Mouse (Mus musculus): ENCODE measurements around the gene Ttc41. TPM values are rescaled to one million over a fixed set of nuclear protein-coding genes. Genes with fewer than 3 reads are reported as not detected.
A peak's percentile ranks its signal among the peaks of the same experiment; 100 is the strongest.

Gene Ttc41
- polyA plus RNA-seq, 1 experiment from 2014 or later, result 1.7 TPM

- H3K27me3 ChIP-seq, result no peaks in the 10 kb centered on the region
Measured at GRCm38 (mm10) chr10:86788193-86788592, 82.6 kb downstream of the Ttc41 start.

GRCm38 (mm10) chr10:86789146-86789672 lies 83.6 kb downstream of the Ttc41 start:
- no peak overlapping the region for H3K27ac ChIP-seq (replicated peaks)
- peaks cover 17% of the 10 kb centered on the region for H3K4me1 ChIP-seq (replicated peaks)
- no peaks in the 10 kb centered on the region for H3K36me3 ChIP-seq
- ATAC-seq (ENCODE audit: low FRiP score, low read depth), result no peak
- H3K27me3 ChIP-seq, result no peaks in the 10 kb centered on the region
- WGBS, result 61% methylated on average over 7 of the region's 7 CpGs
- H3K9ac ChIP-seq, result no peak overlapping the region
- H3K4me3 ChIP-seq, result no peak overlapping the region
- no peaks in the 10 kb centered on the region for H3K9me3 ChIP-seq
- H3K4me2 ChIP-seq, result no peak overlapping the region

More at GRCm38 (mm10) chr10:86788193-86788592, 82.6 kb downstream of the Ttc41 start:
- 45% methylated on average over 5 of the region's 5 CpGs for WGBS
- no peak overlapping the region for H3K4me2 ChIP-seq
- H3K4me3 ChIP-seq, result no peak overlapping the region
- H3K27ac ChIP-seq (replicated peaks), result no peak overlapping the region
- H3K36me3 ChIP-seq, result no peaks in the 10 kb centered on the region
- no peaks in the 10 kb centered on the region for H3K9me3 ChIP-seq
- H3K4me1 ChIP-seq (replicated peaks), result peaks cover 19% of the 10 kb centered on the region
- ATAC-seq (ENCODE audit: low FRiP score, low read depth), result no peak
- H3K9ac ChIP-seq, result no peak overlapping the region

DNA sequence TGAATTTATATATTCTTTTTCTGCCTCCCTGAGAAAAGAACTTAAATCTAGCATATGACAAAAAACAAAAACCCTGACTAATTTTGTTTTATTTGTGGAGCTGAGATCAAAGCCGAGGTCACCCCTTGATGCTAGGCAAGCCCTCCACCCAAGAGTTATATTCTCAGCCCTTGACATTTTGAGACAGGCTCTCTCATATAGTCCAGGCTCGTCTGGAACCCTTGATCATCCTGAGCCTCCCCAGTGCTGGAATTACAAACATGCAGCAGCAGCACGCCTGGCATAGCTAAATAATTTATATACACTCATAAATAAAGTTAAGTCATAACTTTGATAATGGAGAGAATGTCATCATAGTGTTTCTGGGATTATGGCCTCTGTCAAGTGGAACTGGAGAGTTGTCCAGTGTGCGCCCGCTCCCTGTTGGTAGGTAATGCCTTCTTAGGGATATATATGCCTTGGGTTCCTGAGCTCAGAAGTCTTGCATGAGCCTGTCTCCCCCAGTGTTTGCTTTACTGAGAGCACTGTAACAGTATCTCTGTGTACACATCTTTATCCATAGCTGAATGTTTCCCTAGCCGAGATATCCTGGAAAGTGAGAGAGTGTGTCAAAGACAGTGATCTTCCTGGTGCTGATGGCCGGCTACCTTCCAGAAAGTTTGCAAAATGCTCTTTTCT lies 86.0 kb downstream of the Ttc41 start:
- WGBS, result 82% methylated on average over 7 of the region's 7 CpGs
- no peak for ATAC-seq (ENCODE audit: low FRiP score, low read depth)

GRCm38 (mm10) chr10:86793509-86793951 lies 87.9 kb downstream of the Ttc41 start:
- ATAC-seq (ENCODE audit: low FRiP score, low read depth), result 0 out of 2 replicates have a peak, but pooled peaks have one; percentile 54
- WGBS, result 52% methylated on average over 2 of the region's 2 CpGs

More for the DNA sequence above, 86.0 kb downstream of the Ttc41 start:
- no peak overlapping the region for H3K27ac ChIP-seq (replicated peaks)
- peaks cover 17% of the 10 kb centered on the region for H3K4me1 ChIP-seq (replicated peaks)
- H3K36me3 ChIP-seq, result no peaks in the 10 kb centered on the region
- H3K9ac ChIP-seq, result no peak overlapping the region
- no peaks in the 10 kb centered on the region for H3K9me3 ChIP-seq
- H3K4me3 ChIP-seq, result no peak overlapping the region
- H3K27me3 ChIP-seq, result no peaks in the 10 kb centered on the region
- no peak overlapping the region for H3K4me2 ChIP-seq

GRCm38 (mm10) chr10:86794196-86794595 lies 88.6 kb downstream of the Ttc41 start:
- H3K36me3 ChIP-seq, result no peaks in the 10 kb centered on the region
- ATAC-seq (ENCODE audit: low FRiP score, low read depth), result no peak
- H3K4me1 ChIP-seq (replicated peaks), result peaks cover 6% of the 10 kb centered on the region; the same call in 1 of the 2 replicates
- H3K9ac ChIP-seq, result no peak overlapping the region
- H3K27ac ChIP-seq (replicated peaks), result no peak overlapping the region
- H3K9me3 ChIP-seq, result no peaks in the 10 kb centered on the region
- no peak overlapping the region for H3K4me3 ChIP-seq
- H3K4me2 ChIP-seq, result no peak overlapping the region
- H3K27me3 ChIP-seq, result no peaks in the 10 kb centered on the region
- WGBS, result 89% methylated on average over 4 of the region's 4 CpGs

More at GRCm38 (mm10) chr10:86793509-86793951, 87.9 kb downstream of the Ttc41 start:
- no peak overlapping the region for H3K9ac ChIP-seq
- no peak overlapping the region for H3K4me2 ChIP-seq
- H3K4me3 ChIP-seq, result no peak overlapping the region
- H3K4me1 ChIP-seq (replicated peaks), result peaks cover 11% of the 10 kb centered on the region
- no peak overlapping the region for H3K27ac ChIP-seq (replicated peaks)
- no peaks in the 10 kb centered on the region for H3K27me3 ChIP-seq
- no peaks in the 10 kb centered on the region for H3K36me3 ChIP-seq
- no peaks in the 10 kb centered on the region for H3K9me3 ChIP-seq

- H3K9me3 ChIP-seq, result no peaks in the 10 kb centered on the region
- H3K36me3 ChIP-seq, result no peaks in the 10 kb centered on the region
- ATAC-seq (ENCODE audit: low FRiP score, low read depth), result no peak
- 90% methylated on average over 9 of the region's 9 CpGs for WGBS
- H3K27me3 ChIP-seq, result no peaks in the 10 kb centered on the region
- H3K4me1 ChIP-seq (replicated peaks), result no peaks in the 10 kb centered on the region
- no peak overlapping the region for H3K4me2 ChIP-seq
- no peak overlapping the region for H3K4me3 ChIP-seq
- no peak overlapping the region for H3K27ac ChIP-seq (replicated peaks)
- H3K9ac ChIP-seq, result no peak overlapping the region
Measured at GRCm38 (mm10) chr10:86794794-86795535, 89.4 kb downstream of the Ttc41 start.

- H3K9me3 ChIP-seq, result no peaks in the 10 kb centered on the region
- WGBS, result 91% methylated on average over 5 of the region's 5 CpGs
- no peak overlapping the region for H3K4me3 ChIP-seq
- no peak overlapping the region for H3K4me2 ChIP-seq
- H3K27ac ChIP-seq (replicated peaks), result no peak overlapping the region
- no peaks in the 10 kb centered on the region for H3K27me3 ChIP-seq
- H3K9ac ChIP-seq, result no peak overlapping the region
- no peaks in the 10 kb centered on the region for H3K36me3 ChIP-seq
- no peaks in the 10 kb centered on the region for H3K4me1 ChIP-seq (replicated peaks)
- ATAC-seq (ENCODE audit: low FRiP score, low read depth), result 0 out of 2 replicates have a peak, but pooled peaks have one; percentile 45
Measured at GRCm38 (mm10) chr10:86796073-86796741, 90.6 kb downstream of the Ttc41 start.

GRCm38 (mm10) chr10:86807362-86807761 lies 101.8 kb downstream of the Ttc41 start:
- H3K4me1 ChIP-seq (replicated peaks), result no peaks in the 10 kb centered on the region
- no peak overlapping the region for H3K9ac ChIP-seq
- no peaks in the 10 kb centered on the region for H3K9me3 ChIP-seq
- no peak overlapping the region for H3K27ac ChIP-seq (replicated peaks)
- peaks cover 3% of the 10 kb centered on the region; the same call in 1 of the 2 replicates for H3K36me3 ChIP-seq
- H3K4me3 ChIP-seq, result no peak overlapping the region
- no peak for ATAC-seq (ENCODE audit: low FRiP score, low read depth)
- WGBS, result 100% methylated on average over 1 of the region's 1 CpGs
- H3K4me2 ChIP-seq, result no peak overlapping the region
- no peaks in the 10 kb centered on the region for H3K27me3 ChIP-seq

DNA sequence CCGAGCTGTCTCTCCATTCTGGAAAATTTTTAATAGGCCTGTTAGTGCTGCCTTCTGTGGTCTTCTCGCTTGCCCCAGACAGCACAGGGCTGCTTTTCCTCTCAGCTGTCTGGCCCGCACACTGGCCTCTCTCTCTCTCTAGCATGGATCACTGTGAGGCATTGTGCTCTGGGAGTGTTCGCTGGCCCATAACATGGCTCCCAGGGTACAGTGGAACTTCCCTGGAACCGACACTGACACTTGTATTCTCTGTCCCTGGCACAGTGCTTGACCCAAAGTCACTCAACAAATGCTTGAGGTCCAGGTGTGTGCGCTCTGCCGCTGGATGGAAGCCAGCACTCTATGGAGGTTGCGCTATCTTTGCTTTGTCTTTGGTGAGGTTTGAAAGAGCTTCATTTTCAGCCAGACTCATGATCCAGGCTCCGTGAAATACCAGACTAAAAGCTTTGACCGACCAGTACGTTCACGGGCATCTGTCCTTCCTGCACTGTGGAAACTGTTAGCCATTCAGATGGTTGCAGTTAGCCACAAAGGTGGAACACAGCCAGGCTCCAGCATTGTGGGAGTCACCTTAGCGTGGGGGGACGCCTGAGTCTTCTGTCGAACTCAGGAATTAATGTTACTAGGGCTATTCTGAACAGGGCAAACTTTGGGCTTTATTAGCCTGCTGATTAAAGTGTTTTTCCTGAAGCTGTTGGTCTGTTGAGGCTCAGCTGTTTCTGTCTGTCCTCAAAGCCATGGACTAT lies 102.6 kb downstream of the Ttc41 start:
- 65% methylated on average over 15 of the region's 15 CpGs for WGBS
- Histone ChIP-seq H3K9ac (no peak overlapping the region), H3K9me3 (no peaks in the 10 kb centered on the region), H3K4me2 (no peak overlapping the region), H3K4me3 (no peak overlapping the region), H3K27ac (replicated peaks) (no peak overlapping the region), H3K36me3 (peaks cover 3% of the 10 kb centered on the region; the same call in 1 of the 2 replicates), H3K27me3 (no peaks in the 10 kb centered on the region), H3K4me1 (replicated peaks) (no peaks in the 10 kb centered on the region)
- peak; percentile 55 for ATAC-seq (ENCODE audit: low FRiP score, low read depth)

DNA sequence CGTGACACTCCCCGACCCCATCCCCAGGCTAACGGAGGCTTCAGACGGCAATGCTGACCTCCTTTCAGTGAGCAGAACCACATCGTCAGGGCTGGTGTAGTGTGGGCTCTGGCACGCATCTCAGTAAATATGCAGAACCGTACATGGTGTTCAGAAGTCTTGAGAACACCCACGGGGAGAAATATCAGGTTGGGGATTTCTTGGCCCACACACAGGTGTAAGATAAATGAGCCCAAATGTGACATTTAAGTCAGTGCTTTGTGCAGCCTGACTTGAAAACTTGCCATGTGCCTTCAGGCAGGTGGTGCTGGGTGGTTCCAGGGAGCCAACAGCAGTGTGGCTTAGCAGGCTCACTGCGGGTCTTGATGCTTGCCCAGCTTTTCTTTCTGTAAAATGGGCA lies 104.4 kb downstream of the Ttc41 start:
- Histone ChIP-seq H3K4me2 (no peak overlapping the region), H3K27ac (replicated peaks) (no peak overlapping the region), H3K9ac (no peak overlapping the region), H3K4me1 (replicated peaks) (no peaks in the 10 kb centered on the region), H3K4me3 (no peak overlapping the region), H3K27me3 (no peaks in the 10 kb centered on the region), H3K36me3 (peaks cover 3% of the 10 kb centered on the region; the same call in 1 of the 2 replicates), H3K9me3 (no peaks in the 10 kb centered on the region)
- ATAC-seq (ENCODE audit: low FRiP score, low read depth), result no peak
- 78% methylated on average over 9 of the region's 9 CpGs for WGBS

- H3K27ac ChIP-seq (replicated peaks), result no peak overlapping the region
- peaks cover 3% of the 10 kb centered on the region; the same call in 1 of the 2 replicates for H3K36me3 ChIP-seq
- H3K4me2 ChIP-seq, result no peak overlapping the region
- H3K9ac ChIP-seq, result no peak overlapping the region
- no peaks in the 10 kb centered on the region for H3K9me3 ChIP-seq
- no peaks in the 10 kb centered on the region for H3K27me3 ChIP-seq
- no peaks in the 10 kb centered on the region for H3K4me1 ChIP-seq (replicated peaks)
- WGBS, result 88% methylated on average over 5 of the region's 5 CpGs
- ATAC-seq (ENCODE audit: low FRiP score, low read depth), result no peak
- no peak overlapping the region for H3K4me3 ChIP-seq
Measured at GRCm38 (mm10) chr10:86810612-86811011, 105.0 kb downstream of the Ttc41 start.
